Mouse (Mus musculus) ovary, adult 18-20 months (tissue): ENCODE results near the gene Rpl22.

Experiments used
- DNase-seq: peaks from one replicate; pipeline ENCODE4 v3.0.0; 2022; ENCODE audit warnings: low spot score, mixed read lengths

The Rpl22 gene

DNA sequence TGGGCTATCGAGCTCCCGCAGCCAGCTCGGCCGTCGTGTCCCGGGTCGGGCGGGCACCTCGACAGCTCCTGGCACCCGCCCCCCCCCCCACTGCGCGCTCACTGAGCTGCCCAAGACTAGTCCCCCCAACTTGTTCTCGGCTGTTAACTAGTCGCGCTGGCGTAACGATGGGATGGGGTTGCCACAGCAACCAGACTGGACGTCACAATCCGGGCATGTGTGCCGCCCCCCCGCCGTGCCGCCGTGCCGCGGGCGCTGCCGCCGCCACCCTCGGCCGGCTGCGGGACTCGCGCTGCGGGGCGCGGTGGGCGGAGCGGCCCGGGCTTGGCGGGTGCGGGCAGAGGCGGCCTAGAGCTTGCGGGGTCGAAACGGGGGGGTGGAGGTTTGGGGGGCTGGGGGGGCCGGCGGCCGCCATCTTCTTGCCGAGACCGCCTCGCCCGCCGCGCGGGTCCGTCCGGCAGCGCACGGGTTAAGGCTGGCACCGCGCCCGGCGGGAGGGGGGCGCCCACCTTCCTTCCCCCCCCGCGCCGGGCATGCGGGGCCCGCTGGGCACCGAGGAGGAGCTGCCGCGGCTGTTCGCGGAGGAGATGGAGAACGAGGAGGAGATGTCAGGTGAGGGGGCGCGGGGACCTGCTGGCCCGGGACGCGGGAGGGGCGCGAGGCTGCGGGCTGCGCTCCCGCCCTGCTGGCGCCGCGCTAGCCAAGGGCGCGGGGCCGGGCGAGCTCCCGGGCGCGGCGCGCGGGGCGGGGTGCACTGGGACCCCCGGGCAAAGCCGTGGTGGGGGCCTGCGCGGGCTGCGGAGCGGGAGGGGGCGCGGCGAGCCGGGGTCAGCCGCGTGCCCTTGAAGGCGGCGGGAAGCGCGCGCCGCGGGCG, 13.1 kb downstream of the Rpl22 start, which contains the start of gene Chd5:
Gene Chd5 (plus strand): TSS at position 233 of the 874 bp plus-strand sequence.
- DNase-seq: no peak

DNA sequence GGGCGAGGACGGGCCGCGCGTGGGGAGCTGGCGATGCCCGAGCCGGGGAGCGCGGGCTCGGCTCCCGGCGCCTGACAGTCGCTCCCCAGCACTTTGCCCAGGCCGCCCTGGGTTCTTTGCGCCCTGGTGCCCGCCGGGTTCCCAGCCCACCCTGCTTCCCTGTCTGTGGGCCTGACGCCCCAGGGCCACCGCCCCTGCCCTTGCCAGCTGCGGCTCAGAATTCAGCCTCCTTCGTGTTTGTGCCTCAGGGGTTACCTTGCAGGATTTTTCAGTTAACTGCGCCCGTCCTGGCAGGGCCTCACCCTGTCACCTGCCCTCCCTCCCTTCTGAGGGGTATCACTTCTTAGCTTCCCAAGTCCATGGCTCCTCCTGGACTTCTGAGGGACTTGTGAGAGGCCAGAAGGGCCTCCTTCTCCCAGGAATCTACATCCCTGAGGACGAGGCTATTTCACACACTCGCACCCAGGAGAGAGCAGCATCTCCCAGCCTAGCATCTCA, 13.8 kb downstream of the Rpl22 start:
- no peak for DNase-seq

GRCm38 (mm10) chr4:152340584-152341284, 15.2 kb downstream of the Rpl22 start:
- DNase-seq: no peak

DNA sequence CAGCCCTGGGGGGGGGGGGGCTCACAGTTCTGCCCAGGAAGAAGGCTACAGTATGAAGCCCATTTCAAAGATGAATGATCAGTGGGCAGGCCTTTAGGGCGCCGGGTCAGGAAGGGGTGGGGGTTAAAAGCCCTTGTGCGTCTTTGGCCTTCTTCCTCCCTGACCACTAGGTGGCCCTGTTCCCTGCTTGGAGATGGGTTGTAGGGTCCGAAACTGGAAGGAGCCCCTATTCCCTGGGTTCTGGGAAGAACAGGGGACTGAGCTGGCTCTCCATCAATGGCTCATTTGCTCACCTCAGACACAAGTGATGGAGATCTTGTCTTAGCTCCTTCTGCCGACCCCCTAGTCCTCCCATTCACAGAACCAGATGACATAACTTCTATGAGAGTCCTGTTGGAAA, 17.8 kb downstream of the Rpl22 start:
- DNase-seq: no peak

DNA sequence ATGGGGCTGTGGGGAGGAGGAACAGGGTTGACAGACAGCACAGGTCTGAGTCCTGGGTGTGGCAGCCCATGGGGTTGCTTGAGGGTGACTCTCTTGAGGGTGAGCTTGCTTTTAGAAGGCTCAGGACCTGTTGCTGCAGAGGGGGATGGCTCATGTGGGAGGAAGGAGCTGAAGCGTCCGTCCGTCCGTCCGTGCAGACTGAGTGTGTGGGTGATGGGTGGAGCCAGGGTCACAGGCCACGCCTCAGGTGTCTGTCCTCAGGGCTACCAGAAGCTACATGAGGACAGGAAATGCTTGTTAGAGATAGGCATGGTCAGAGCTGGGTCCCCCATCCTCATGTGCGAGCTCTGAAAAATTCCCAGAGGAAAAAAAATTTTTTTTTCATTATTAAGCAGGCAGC, 19.1 kb downstream of the Rpl22 start:
- DNase-seq: no peak

- peak; percentile 16 for DNase-seq
These were observed 19.8 kb downstream of the Rpl22 start for GRCm38 (mm10) chr4:152345120-152345889.

GRCm38 (mm10) chr4:152349837-152350381, 24.4 kb downstream of the Rpl22 start:
- DNase-seq: no peak

DNA sequence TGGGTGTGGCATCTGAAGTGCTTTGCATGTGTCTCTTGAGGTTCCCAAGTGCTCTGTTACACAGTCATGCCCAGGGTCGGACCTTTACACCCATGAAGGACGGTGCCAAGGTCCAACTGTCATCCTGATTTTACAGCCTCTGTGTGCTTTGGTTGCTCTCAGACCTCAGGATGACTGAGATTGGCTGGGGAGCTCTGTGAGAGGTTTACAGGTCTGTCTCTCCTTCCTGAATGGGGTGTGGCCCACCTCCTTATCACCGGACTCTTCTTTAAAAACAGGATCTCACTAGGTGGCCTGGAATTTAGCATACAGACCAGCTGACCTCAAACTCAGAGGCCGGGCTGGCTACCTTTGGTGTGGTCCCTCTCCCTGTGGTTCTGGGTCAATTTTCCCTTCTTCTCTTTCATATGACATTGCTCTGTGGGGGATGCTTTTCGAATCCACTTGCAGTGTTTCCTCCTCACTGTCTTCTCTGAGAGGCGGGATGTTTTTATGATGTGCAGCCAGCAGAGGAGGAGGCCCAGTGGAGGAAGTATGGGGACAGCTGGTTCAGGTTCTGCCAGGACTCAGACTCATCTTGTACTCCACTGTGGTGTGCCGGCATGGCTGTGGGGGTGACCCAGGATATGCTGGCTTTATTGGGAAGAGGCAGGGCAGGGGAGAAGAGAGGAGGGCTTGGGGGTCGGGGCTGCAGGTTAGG, 25.3 kb downstream of the Rpl22 start:
- DNase-seq: no peak

- no peak for DNase-seq
These were observed 26.1 kb downstream of the Rpl22 start for GRCm38 (mm10) chr4:152351422-152352305.

GRCm38 (mm10) chr4:152353886-152354637, 28.5 kb downstream of the Rpl22 start:
- DNase-seq: no peak

- DNase-seq: no peak
These were observed 30.1 kb downstream of the Rpl22 start for GRCm38 (mm10) chr4:152355672-152356071.

DNA sequence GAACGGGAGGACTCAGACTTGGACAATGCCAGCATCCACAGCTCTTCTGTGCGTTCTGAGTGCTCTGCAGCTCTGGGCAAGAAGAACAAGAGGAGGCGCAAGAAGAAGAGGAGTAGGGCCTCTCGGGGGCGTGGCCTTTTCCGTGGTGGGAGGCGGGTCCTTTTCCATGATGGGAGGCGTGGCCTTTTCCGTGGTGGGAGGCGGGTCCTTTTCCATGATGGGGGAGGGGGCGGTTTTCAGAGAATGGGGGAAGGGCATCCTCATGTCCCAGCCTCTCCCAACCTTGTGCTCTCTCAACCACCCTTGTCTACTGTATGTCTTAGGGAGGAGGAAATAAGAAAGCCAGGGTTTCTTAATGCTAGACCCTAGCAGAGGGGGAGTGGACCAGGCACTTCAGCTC, 34.2 kb downstream of the Rpl22 start:
- no peak for DNase-seq

DNA sequence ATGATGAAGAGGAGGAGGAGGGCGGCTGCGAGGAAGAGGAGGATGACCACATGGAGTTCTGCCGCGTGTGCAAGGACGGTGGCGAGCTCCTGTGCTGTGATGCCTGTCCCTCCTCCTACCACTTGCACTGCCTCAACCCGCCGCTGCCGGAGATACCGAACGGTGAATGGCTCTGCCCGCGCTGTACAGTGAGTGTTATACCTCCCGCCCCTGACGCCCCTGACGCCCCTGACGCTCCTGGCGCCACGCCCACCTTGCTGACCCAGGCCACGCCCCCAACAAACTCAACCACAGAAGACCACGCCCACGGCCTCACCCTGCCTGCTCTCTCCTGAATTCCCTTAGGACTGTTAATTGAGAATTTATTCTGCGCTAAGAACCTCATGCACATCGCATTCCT, 35.3 kb downstream of the Rpl22 start:
- DNase-seq: no peak

DNA sequence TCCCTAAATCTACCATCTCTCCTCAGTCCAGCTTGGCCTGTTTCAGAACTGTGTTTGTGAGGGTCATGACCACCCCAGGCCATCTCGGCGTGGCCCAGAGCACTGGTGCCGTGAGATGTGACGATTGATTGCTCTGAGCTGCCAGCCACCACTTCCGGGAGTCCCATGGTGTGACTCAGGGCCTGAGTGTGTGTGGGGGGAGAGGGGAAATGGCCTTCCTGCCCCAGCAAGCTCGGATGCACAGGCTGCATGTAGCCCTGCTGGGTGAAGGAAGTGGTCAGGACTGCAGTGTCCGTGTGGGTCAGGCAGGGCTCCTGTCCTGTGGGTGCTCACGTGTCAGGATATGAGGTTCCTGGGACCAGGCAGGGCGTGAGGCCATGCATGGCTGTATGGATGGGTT, 36.6 kb downstream of the Rpl22 start:
- DNase-seq: no peak

DNA sequence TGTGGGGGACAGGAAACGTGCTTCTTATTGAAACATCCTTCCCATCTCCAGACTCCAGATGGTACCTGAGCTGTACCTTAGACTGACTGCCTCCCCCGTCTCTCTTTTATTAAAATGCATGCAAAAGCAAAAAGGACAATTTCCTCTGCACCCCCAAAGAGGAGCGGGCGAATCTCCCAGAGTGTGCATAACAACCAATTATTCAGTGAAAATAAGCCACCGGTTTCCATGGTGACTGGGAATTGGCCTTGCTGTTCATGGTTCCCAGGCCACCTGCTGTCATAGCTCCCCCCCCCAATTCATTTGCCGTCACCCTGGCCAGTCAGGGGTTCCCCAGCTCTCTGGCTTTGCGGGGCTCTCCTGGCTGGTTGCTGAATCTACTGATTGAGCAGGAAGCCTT, 39.7 kb downstream of the Rpl22 start:
- no peak for DNase-seq

GRCm38 (mm10) chr4:152382528-152383252, 57.1 kb downstream of the Rpl22 start:
- no peak for DNase-seq
